Mouse (Mus musculus) liver, embryonic 14.5 days (tissue): ENCODE results near the gene Slc17a2.

ENCODE experiments used
- CTCF ChIP-seq: IDR thresholded peaks from 2 replicates; pipeline ENCODE4 v1.5.1; 2016; ENCODE audit warnings: antibody characterized with exemption, low read depth, control low read depth
- EP300 ChIP-seq: IDR thresholded peaks from 2 replicates; pipeline ENCODE4 v1.6.1; 2016; ENCODE audit warnings: antibody characterized with exemption, low read depth

GRCm38 (mm10) chr13:23799405-23799804 is 7.4 kb upstream of the Slc17a2 start:
- TF ChIP-seq CTCF (no peak), EP300 (no peak)
